Mouse (Mus musculus) intestine, embryonic 16.5 days (tissue): Measurements from ENCODE around the gene Dock6. TPM values are rescaled to one million over a fixed set of nuclear protein-coding genes. Genes with fewer than 3 reads are reported as not detected.

Experiments used
- ATAC-seq: fragments of 200-750 bp; cut with Nextera tagmentation; 2 replicates; pipeline ENCODE4 v1.8.0; 2017; ENCODE audit warnings: moderate TSS enrichment, moderate library complexity
- H3K27ac ChIP-seq: fragments of 300-500 bp; sonication (generic); 2 replicates; pipeline ENCODE4 v1.5.1; 2014; ENCODE audit warnings: mild to moderate bottlenecking, low read length
- H3K27me3 ChIP-seq: fragments of 300-500 bp; sonication (generic); replicated peaks from 2 replicates; pipeline ENCODE4 v1.6.1; 2014; ENCODE audit warnings: low read length, control low read depth, mixed read lengths; ENCODE audit not compliant: control insufficient read depth, insufficient read depth
- H3K36me3 ChIP-seq: fragments of 300-500 bp; sonication (generic); 2 replicates; pipeline ENCODE4 v1.6.1; 2014; ENCODE audit warnings: low read length, control low read depth; ENCODE audit not compliant: control insufficient read depth, insufficient read depth
- H3K4me1 ChIP-seq: fragments of 300-500 bp; sonication (generic); 2 replicates; pipeline ENCODE4 v1.6.1; 2014; ENCODE audit warnings: low read length, control low read depth, mixed read lengths; ENCODE audit not compliant: control insufficient read depth, insufficient read depth
- H3K4me2 ChIP-seq: fragments of 300-500 bp; sonication (generic); 2 replicates; pipeline ENCODE4 v1.6.1; 2014; ENCODE audit warnings: low read depth, low read length, control low read depth
- H3K4me3 ChIP-seq: fragments of 300-500 bp; sonication (generic); 2 replicates; pipeline ENCODE4 v1.5.1; 2014; ENCODE audit warnings: mild to moderate bottlenecking, low read length
- H3K9ac ChIP-seq: fragments of 300-500 bp; sonication (generic); 2 replicates; pipeline ENCODE4 v1.6.1; 2014; ENCODE audit warnings: low read depth, low read length
- H3K9me3 ChIP-seq: fragments of 300-500 bp; sonication (generic); 2 replicates; pipeline ENCODE4 v1.6.1; 2016; ENCODE audit warnings: low read length, control low read depth; ENCODE audit not compliant: control insufficient read depth
- WGBS: fragments of 180-500 bp; shearing (Covaris S2); extraction: QIAGEN DNeasy Blood & Tissue Kit; methylation state at CpG from one replicate; pipeline ENCODE4 v1.1.7; 2014; 5-methylcytosine and 5-hydroxymethylcytosine counted together
- polyA plus RNA-seq: library from polyadenylated mRNA; unstranded; fragments of >200 nt; fragmentation: Nextera tagmentation; extraction: Ambion mirVana; gene quantifications from 2 replicates; pipeline ENCODE4 v1.2.1, GENCODE M21; 2015

The Dock6 gene
- polyA plus RNA-seq, 1 experiment from 2014 or later = 23.3 TPM

GRCm38 (mm10) chr9:21803986-21804644 is 48.3 kb downstream of the Dock6 start:
- Histone ChIP-seq H3K4me1 (no peaks in the 10 kb centered on the region), H3K4me2 (no peak overlapping the region), H3K36me3 (peaks cover 3% of the 10 kb centered on the region; the same call in 1 of the 2 replicates), H3K4me3 (no peak overlapping the region), H3K27ac (peak overlapping the region; percentile 42; the same call in 1 of the 2 replicates), H3K9me3 (no peaks in the 10 kb centered on the region), H3K27me3 (no peaks in the 10 kb centered on the region), H3K9ac (peak overlapping the region; percentile 43; the same call in 1 of the 2 replicates)
- ATAC-seq = peak; percentile 90
- WGBS = 40% methylated on average over 13 of the region's 13 CpGs

GRCm38 (mm10) chr9:21801591-21801990 is 50.8 kb downstream of the Dock6 start:
- Histone ChIP-seq H3K36me3 (peaks cover 3% of the 10 kb centered on the region; the same call in 1 of the 2 replicates), H3K4me3 (no peak overlapping the region), H3K4me1 (peaks cover 7% of the 10 kb centered on the region), H3K27ac (no peak overlapping the region), H3K9ac (no peak overlapping the region), H3K4me2 (no peak overlapping the region), H3K27me3 (no peaks in the 10 kb centered on the region), H3K9me3 (no peaks in the 10 kb centered on the region)
- no peak for ATAC-seq
- 97% methylated on average over 7 of the region's 7 CpGs for WGBS

GRCm38 (mm10) chr9:21801121-21801520 is 51.3 kb downstream of the Dock6 start:
- no peak overlapping the region for H3K9ac ChIP-seq
- H3K4me2 ChIP-seq = no peak overlapping the region
- peaks cover 11% of the 10 kb centered on the region for H3K4me1 ChIP-seq
- WGBS = 84% methylated on average over 7 of the region's 7 CpGs
- ATAC-seq = no peak
- H3K27ac ChIP-seq = no peak overlapping the region
- no peaks in the 10 kb centered on the region for H3K27me3 ChIP-seq
- peaks cover 3% of the 10 kb centered on the region; the same call in 1 of the 2 replicates for H3K36me3 ChIP-seq
- H3K9me3 ChIP-seq = no peaks in the 10 kb centered on the region
- H3K4me3 ChIP-seq = no peak overlapping the region

- no peak for ATAC-seq
- peak overlapping the region; percentile 94 for H3K27ac ChIP-seq
- no peaks in the 10 kb centered on the region for H3K27me3 ChIP-seq
- peaks cover 13% of the 10 kb centered on the region for H3K36me3 ChIP-seq
- no peaks in the 10 kb centered on the region for H3K9me3 ChIP-seq
- H3K4me3 ChIP-seq = peak overlapping the region; percentile 84
- 35% methylated on average over 3 of the region's 3 CpGs for WGBS
- H3K4me2 ChIP-seq = peak overlapping the region; percentile 81
- peak overlapping the region; percentile 90; the same call in 1 of the 2 replicates for H3K9ac ChIP-seq
- H3K4me1 ChIP-seq = peaks cover 13% of the 10 kb centered on the region
Observed at GRCm38 (mm10) chr9:21799010-21799350, 53.5 kb downstream of the Dock6 start.

- Histone ChIP-seq H3K27ac (peak within 1 kb of the TSS; percentile 94), H3K4me1 (peaks cover 13% of the 10 kb centered on the region), H3K4me3 (peak within 1 kb of the TSS; percentile 84), H3K36me3 (peaks cover 17% of the 10 kb centered on the region), H3K27me3 (no peaks in the 10 kb centered on the region), H3K4me2 (peak within 1 kb of the TSS; percentile 81), H3K9me3 (no peaks in the 10 kb centered on the region), H3K9ac (peak within 1 kb of the TSS; percentile 90)
- ATAC-seq = peak; percentile 89
- WGBS = under 1% methylated on average over 52 of the region's 52 CpGs
Observed at GRCm38 (mm10) chr9:21798345-21799009, 54.0 kb downstream of the Dock6 start, which contains the start of gene Kank2. Gene Kank2, minus strand, starts transcription at chr9:21798744.

- peak; percentile 68 for ATAC-seq
- Histone ChIP-seq H3K4me2 (peak overlapping the region; percentile 81), H3K4me3 (peak overlapping the region; percentile 84), H3K4me1 (peaks cover 14% of the 10 kb centered on the region), H3K27me3 (no peaks in the 10 kb centered on the region), H3K9me3 (no peaks in the 10 kb centered on the region), H3K27ac (peak overlapping the region; percentile 94), H3K36me3 (peaks cover 19% of the 10 kb centered on the region), H3K9ac (peak overlapping the region; percentile 90)
- WGBS = 1% methylated on average over 26 of the region's 26 CpGs
Observed at GRCm38 (mm10) chr9:21797921-21798344, 54.5 kb downstream of the Dock6 start.

GRCm38 (mm10) chr9:21796919-21797318 is 55.5 kb downstream of the Dock6 start:
- 67% methylated on average over 3 of the region's 3 CpGs for WGBS
- H3K9ac ChIP-seq = peak overlapping the region; percentile 57
- peak overlapping the region; percentile 94 for H3K27ac ChIP-seq

GRCm38 (mm10) chr9:21796259-21796658 is 56.2 kb downstream of the Dock6 start:
- no peaks in the 10 kb centered on the region for H3K9me3 ChIP-seq
- H3K36me3 ChIP-seq = peaks cover 17% of the 10 kb centered on the region
- H3K4me1 ChIP-seq = peaks cover 25% of the 10 kb centered on the region
- H3K4me3 ChIP-seq = peak overlapping the region; percentile 84
- no peaks in the 10 kb centered on the region for H3K27me3 ChIP-seq
- peak overlapping the region; percentile 81 for H3K4me2 ChIP-seq
- peak overlapping the region; percentile 57 for H3K9ac ChIP-seq
- no peak for ATAC-seq
- H3K27ac ChIP-seq = peak overlapping the region; percentile 77
- 34% methylated on average over 3 of the region's 3 CpGs for WGBS

More at GRCm38 (mm10) chr9:21796919-21797318, 55.5 kb downstream of the Dock6 start:
- Histone ChIP-seq H3K4me3 (peak overlapping the region; percentile 84), H3K9me3 (no peaks in the 10 kb centered on the region), H3K27me3 (no peaks in the 10 kb centered on the region), H3K4me1 (peaks cover 23% of the 10 kb centered on the region), H3K36me3 (peaks cover 21% of the 10 kb centered on the region), H3K4me2 (peak overlapping the region; percentile 81)
- ATAC-seq = no peak

GRCm38 (mm10) chr9:21795579-21795978 is 56.9 kb downstream of the Dock6 start:
- Histone ChIP-seq H3K4me2 (peak overlapping the region; percentile 81; the same call in 1 of the 2 replicates), H3K27me3 (no peaks in the 10 kb centered on the region), H3K36me3 (peaks cover 17% of the 10 kb centered on the region), H3K9me3 (no peaks in the 10 kb centered on the region), H3K9ac (peak overlapping the region; percentile 57; the same call in 1 of the 2 replicates), H3K4me1 (peaks cover 25% of the 10 kb centered on the region), H3K27ac (no peak overlapping the region), H3K4me3 (no peak overlapping the region)
- ATAC-seq = no peak
- 66% methylated on average over 5 of the region's 5 CpGs for WGBS
